Mouse (Mus musculus): Measurements from ENCODE around the gene Plet1. TPM values are rescaled to one million over a fixed set of nuclear protein-coding genes. Genes with fewer than 3 reads are reported as not detected.

The Plet1 gene
- polyA plus RNA-seq, 1 experiment from 2014 or later = 15.6 TPM

DNA sequence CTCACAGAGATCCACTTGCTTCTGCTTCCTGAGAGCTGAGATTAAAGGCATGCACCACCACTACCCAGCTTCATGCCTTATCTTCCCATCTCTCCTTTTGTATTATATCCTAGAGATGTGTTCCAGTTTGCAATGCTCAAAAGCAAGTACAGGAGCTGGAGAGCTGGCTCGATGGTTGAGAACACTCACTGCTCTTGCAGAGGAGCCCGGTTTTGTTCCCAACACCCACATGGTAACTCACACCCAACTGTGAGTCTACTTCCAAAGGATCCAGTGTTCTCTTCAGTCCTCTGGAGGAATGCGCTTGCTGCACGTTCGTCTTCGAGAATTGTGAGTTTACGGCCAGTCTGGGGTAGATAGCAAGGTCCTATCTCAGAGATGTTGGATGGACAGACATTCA, 19.0 kb upstream of the Plet1 start:
- no peaks in the 10 kb centered on the region for H3K4me1 ChIP-seq
- no peak overlapping the region for H3K4me3 ChIP-seq (replicated peaks)
- no peaks in the 10 kb centered on the region for H3K36me3 ChIP-seq
- no peaks in the 10 kb centered on the region for H3K9me3 ChIP-seq (replicated peaks)
- H3K27me3 ChIP-seq = no peaks in the 10 kb centered on the region
- ATAC-seq (ENCODE audit: insufficient number of reproducible peaks, low FRiP score, low TSS enrichment, low read depth) = no peak
- 82% methylated on average over 7 of the region's 7 CpGs for WGBS
- H3K9ac ChIP-seq = no peak overlapping the region
- H3K27ac ChIP-seq (replicated peaks) = no peak overlapping the region
- no peak overlapping the region for H3K4me2 ChIP-seq (replicated peaks)

DNA sequence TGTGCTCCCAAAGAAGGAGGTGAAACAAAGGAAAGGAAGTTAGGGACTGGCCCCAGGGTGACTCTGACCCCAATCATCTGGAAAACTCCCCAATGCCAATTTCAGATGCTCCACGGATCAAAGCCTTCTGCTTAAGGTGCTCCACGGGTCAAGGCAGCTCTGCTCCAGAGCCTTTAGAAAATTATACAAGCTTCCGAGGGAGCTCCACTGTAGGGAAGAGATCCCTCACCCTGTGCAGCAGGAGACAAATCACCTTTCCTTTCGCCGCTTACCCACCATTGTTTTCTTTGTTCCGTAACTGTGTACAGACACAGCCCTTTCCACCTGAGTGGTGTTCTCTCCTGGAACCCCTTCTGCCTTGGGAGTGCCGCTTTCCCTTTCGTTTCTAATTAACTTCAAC, 18.6 kb upstream of the Plet1 start:
- 62% methylated on average over 8 of the region's 8 CpGs for WGBS
- Histone ChIP-seq H3K27me3 (no peaks in the 10 kb centered on the region), H3K9ac (no peak overlapping the region), H3K4me3 (replicated peaks) (no peak overlapping the region), H3K4me2 (replicated peaks) (no peak overlapping the region), H3K9me3 (replicated peaks) (no peaks in the 10 kb centered on the region), H3K36me3 (no peaks in the 10 kb centered on the region), H3K27ac (replicated peaks) (no peak overlapping the region), H3K4me1 (no peaks in the 10 kb centered on the region)
- no peak for ATAC-seq (ENCODE audit: insufficient number of reproducible peaks, low FRiP score, low TSS enrichment, low read depth)

DNA sequence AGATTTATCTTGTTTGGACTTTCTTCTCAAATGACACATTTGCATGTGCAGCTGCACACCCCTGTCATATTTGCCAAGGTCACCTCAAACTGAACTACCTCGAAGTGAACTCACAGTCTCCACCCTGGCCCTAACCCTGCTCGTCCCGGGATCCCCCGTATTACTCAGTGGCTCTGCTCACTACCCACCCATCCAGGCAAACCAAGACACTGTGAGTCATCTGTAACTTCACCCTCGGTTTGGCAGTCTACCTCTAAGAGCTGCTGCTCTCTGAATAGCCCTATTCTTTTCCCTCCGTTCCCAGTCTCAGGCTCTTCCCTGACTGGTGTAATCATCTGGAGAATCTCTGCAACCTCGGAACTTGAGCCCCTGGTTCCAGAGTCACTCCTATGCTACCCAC, 17.7 kb upstream of the Plet1 start:
- no peaks in the 10 kb centered on the region for H3K36me3 ChIP-seq
- no peak overlapping the region for H3K4me2 ChIP-seq (replicated peaks)
- no peak overlapping the region for H3K27ac ChIP-seq (replicated peaks)
- 35% methylated on average over 7 of the region's 7 CpGs for WGBS
- no peaks in the 10 kb centered on the region for H3K27me3 ChIP-seq
- no peak overlapping the region for H3K4me3 ChIP-seq (replicated peaks)
- H3K9me3 ChIP-seq (replicated peaks) = no peaks in the 10 kb centered on the region
- no peak for ATAC-seq (ENCODE audit: insufficient number of reproducible peaks, low FRiP score, low TSS enrichment, low read depth)
- H3K4me1 ChIP-seq = no peaks in the 10 kb centered on the region
- H3K9ac ChIP-seq = no peak overlapping the region

GRCm38 (mm10) chr9:50477270-50477669, 17.1 kb upstream of the Plet1 start:
- no peak overlapping the region for H3K27ac ChIP-seq (replicated peaks)
- H3K9ac ChIP-seq = no peak overlapping the region
- 70% methylated on average over 9 of the region's 9 CpGs for WGBS
- H3K4me1 ChIP-seq = no peaks in the 10 kb centered on the region
- H3K4me3 ChIP-seq (replicated peaks) = no peak overlapping the region
- H3K36me3 ChIP-seq = no peaks in the 10 kb centered on the region
- H3K27me3 ChIP-seq = no peaks in the 10 kb centered on the region
- ATAC-seq (ENCODE audit: insufficient number of reproducible peaks, low FRiP score, low TSS enrichment, low read depth) = no peak
- H3K9me3 ChIP-seq (replicated peaks) = no peaks in the 10 kb centered on the region
- no peak overlapping the region for H3K4me2 ChIP-seq (replicated peaks)

GRCm38 (mm10) chr9:50478826-50479225, 15.5 kb upstream of the Plet1 start:
- no peaks in the 10 kb centered on the region for H3K4me1 ChIP-seq
- 20% methylated on average over 5 of the region's 5 CpGs for WGBS
- no peaks in the 10 kb centered on the region for H3K9me3 ChIP-seq (replicated peaks)
- no peaks in the 10 kb centered on the region for H3K27me3 ChIP-seq
- no peak overlapping the region for H3K4me2 ChIP-seq (replicated peaks)
- H3K4me3 ChIP-seq (replicated peaks) = no peak overlapping the region
- no peak overlapping the region for H3K27ac ChIP-seq (replicated peaks)
- no peak for ATAC-seq (ENCODE audit: insufficient number of reproducible peaks, low FRiP score, low TSS enrichment, low read depth)
- H3K9ac ChIP-seq = no peak overlapping the region
- H3K36me3 ChIP-seq = no peaks in the 10 kb centered on the region

GRCm38 (mm10) chr9:50479476-50479875, 14.8 kb upstream of the Plet1 start:
- Histone ChIP-seq H3K27me3 (no peaks in the 10 kb centered on the region), H3K9me3 (replicated peaks) (no peaks in the 10 kb centered on the region), H3K4me1 (no peaks in the 10 kb centered on the region), H3K27ac (replicated peaks) (no peak overlapping the region), H3K4me2 (replicated peaks) (no peak overlapping the region), H3K36me3 (no peaks in the 10 kb centered on the region), H3K4me3 (replicated peaks) (no peak overlapping the region), H3K9ac (no peak overlapping the region)
- WGBS = 40% methylated on average over 8 of the region's 8 CpGs
- no peak for ATAC-seq (ENCODE audit: insufficient number of reproducible peaks, low FRiP score, low TSS enrichment, low read depth)

GRCm38 (mm10) chr9:50482743-50483142, 11.6 kb upstream of the Plet1 start:
- no peaks in the 10 kb centered on the region for H3K27me3 ChIP-seq
- H3K4me2 ChIP-seq (replicated peaks) = no peak overlapping the region
- 85% methylated on average over 8 of the region's 8 CpGs for WGBS
- H3K9me3 ChIP-seq (replicated peaks) = no peaks in the 10 kb centered on the region
- no peak overlapping the region for H3K27ac ChIP-seq (replicated peaks)
- H3K4me1 ChIP-seq = peaks cover 6% of the 10 kb centered on the region
- H3K4me3 ChIP-seq (replicated peaks) = no peak overlapping the region
- H3K36me3 ChIP-seq = no peaks in the 10 kb centered on the region
- no peak overlapping the region for H3K9ac ChIP-seq
- ATAC-seq (ENCODE audit: insufficient number of reproducible peaks, low FRiP score, low TSS enrichment, low read depth) = no peak

DNA sequence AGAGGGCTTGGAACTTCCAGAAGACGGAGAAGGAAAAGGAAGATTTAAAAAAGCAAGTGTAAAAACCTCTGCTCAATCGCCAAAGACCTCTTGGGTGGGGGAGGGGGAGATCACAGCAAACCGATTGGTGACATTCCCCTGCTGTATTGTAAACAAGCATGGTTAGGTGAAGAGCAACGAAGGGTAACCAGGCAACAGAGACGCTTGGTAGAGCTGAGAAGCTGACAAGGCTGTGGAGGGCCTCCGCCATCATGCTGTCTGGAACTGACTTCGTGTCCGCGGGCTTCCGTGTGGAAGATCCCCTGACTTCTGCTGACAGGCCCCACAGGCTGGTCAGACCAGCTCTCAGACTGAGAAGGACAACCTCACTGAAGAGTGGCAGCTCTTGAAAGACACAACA, 8.8 kb upstream of the Plet1 start:
- peak overlapping the region; percentile 7; the same call in 1 of the 2 replicates for H3K4me3 ChIP-seq (replicated peaks)

DNA sequence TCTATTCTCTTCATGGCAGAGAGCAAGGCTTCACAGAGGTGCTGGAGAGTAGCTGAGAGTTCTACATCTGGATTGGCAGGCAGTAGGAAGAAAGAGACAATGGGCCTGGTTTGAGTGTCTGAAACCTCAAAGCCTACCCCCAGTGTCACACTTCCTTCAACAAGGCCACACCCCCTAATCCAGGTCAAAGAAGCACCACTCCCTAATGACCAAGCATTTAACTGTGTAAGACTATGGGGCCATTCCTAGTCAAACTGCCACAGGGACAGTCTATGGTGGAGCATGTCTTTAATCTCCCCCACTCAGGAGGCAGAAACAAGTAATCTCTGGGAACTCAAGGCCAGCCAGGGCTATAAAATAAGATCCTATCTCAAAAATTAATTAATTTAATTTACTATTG, 3.5 kb upstream of the Plet1 start:
- Histone ChIP-seq H3K4me1 (peaks cover under 1% of the 10 kb centered on the region; the same call in 1 of the 2 replicates), H3K9me3 (replicated peaks) (no peaks in the 10 kb centered on the region)
- no peak for ATAC-seq (ENCODE audit: insufficient number of reproducible peaks, low FRiP score, low TSS enrichment, low read depth)

More for the DNA sequence above, 8.8 kb upstream of the Plet1 start:
- Histone ChIP-seq H3K9ac (no peak overlapping the region; the same call in 1 of the 2 replicates), H3K27me3 (no peaks in the 10 kb centered on the region), H3K9me3 (replicated peaks) (no peaks in the 10 kb centered on the region), H3K4me1 (peaks cover 6% of the 10 kb centered on the region), H3K27ac (replicated peaks) (no peak overlapping the region), H3K4me2 (replicated peaks) (peak overlapping the region; percentile 21; the same call in 1 of the 2 replicates), H3K36me3 (no peaks in the 10 kb centered on the region)
- ATAC-seq (ENCODE audit: insufficient number of reproducible peaks, low FRiP score, low TSS enrichment, low read depth) = no peak
- WGBS = 7% methylated on average over 10 of the region's 10 CpGs

GRCm38 (mm10) chr9:50491531-50492045, 2.7 kb upstream of the Plet1 start:
- Histone ChIP-seq H3K9ac (no peak overlapping the region), H3K27me3 (no peaks in the 10 kb centered on the region), H3K4me2 (replicated peaks) (no peak overlapping the region), H3K4me1 (no peaks in the 10 kb centered on the region; the same call in 1 of the 2 replicates), H3K9me3 (replicated peaks) (no peaks in the 10 kb centered on the region), H3K36me3 (no peaks in the 10 kb centered on the region), H3K4me3 (replicated peaks) (no peak overlapping the region), H3K27ac (replicated peaks) (no peak overlapping the region)
- WGBS = 64% methylated on average over 2 of the region's 2 CpGs
- ATAC-seq (ENCODE audit: insufficient number of reproducible peaks, low FRiP score, low TSS enrichment, low read depth) = no peak

More for the DNA sequence above, 3.5 kb upstream of the Plet1 start:
- H3K4me3 ChIP-seq (replicated peaks) = no peak overlapping the region
- H3K27me3 ChIP-seq = no peaks in the 10 kb centered on the region
- H3K4me2 ChIP-seq (replicated peaks) = no peak overlapping the region
- no peak overlapping the region for H3K27ac ChIP-seq (replicated peaks)
- H3K9ac ChIP-seq = no peak overlapping the region
- no peaks in the 10 kb centered on the region for H3K36me3 ChIP-seq

DNA sequence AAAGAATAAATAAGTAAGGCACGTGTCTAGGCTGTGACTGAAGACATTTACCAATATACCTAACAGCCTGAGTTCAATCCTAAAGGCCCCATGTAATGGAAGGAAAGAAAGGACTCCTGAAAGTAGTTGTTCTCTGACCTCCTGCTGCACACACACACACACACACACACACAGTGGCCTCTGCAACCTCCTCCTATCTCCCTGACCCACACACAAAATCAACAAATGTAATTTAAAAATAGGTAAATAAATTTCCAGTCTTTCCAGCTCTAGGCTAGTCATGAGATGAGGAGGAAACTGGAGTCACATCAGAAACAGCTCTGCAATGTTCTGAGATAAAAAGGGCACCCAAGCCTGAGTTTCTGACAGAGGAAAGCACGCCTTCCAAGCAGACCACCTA, 548 bp upstream of the Plet1 start:
- no peak for ATAC-seq (ENCODE audit: insufficient number of reproducible peaks, low FRiP score, low TSS enrichment, low read depth)
- Histone ChIP-seq H3K4me1 (no peaks in the 10 kb centered on the region; the same call in 1 of the 2 replicates), H3K27ac (replicated peaks) (no peak overlapping the region), H3K4me2 (replicated peaks) (no peak overlapping the region), H3K36me3 (no peaks in the 10 kb centered on the region), H3K9me3 (replicated peaks) (no peaks in the 10 kb centered on the region), H3K9ac (no peak overlapping the region), H3K4me3 (replicated peaks) (no peak overlapping the region), H3K27me3 (no peaks in the 10 kb centered on the region)
- 75% methylated on average over 2 of the region's 2 CpGs for WGBS

DNA sequence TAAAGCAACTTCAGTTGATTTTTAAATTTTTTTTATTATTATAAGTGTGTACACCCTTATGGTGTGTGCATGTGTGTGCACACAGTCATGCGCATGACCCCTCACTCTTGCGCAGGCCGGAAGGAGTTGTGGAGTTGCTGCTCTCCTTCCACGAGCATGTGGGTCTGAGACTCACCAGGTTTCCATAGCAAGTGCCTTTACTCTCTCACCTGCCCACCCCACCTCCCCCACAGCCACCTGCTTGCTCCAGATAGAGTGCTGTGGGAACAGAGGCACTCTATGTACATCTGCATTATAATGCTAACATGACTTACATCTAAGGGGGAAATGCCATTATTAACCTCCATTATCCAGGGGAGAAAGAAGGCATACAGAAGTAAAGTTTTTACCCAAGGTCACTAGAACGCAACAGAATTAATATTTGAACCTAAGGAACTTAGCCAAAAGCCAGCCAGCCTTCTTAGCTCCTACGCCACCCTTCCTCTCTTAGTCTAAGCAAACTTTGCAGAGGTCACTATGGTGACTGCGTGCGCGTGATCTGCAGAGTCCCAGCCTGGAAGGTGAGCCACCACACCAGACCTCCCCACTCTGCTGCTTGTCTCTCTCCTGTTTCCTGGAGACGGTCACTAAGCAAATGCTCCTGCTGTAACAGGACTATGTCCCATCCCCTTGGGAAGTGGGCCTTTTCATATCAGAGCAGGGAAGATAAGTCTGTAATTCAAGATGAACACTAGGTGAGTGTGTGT, 1.3 kb downstream of the Plet1 start:
- no peak overlapping the region for H3K4me2 ChIP-seq (replicated peaks)
- no peak overlapping the region for H3K27ac ChIP-seq (replicated peaks)
- ATAC-seq (ENCODE audit: insufficient number of reproducible peaks, low FRiP score, low TSS enrichment, low read depth) = no peak
- no peaks in the 10 kb centered on the region for H3K36me3 ChIP-seq
- H3K4me3 ChIP-seq (replicated peaks) = no peak overlapping the region
- no peak overlapping the region for H3K9ac ChIP-seq
- H3K9me3 ChIP-seq (replicated peaks) = no peaks in the 10 kb centered on the region
- no peaks in the 10 kb centered on the region for H3K27me3 ChIP-seq
- 75% methylated on average over 10 of the region's 10 CpGs for WGBS
- H3K4me1 ChIP-seq = no peaks in the 10 kb centered on the region; the same call in 1 of the 2 replicates

Data from embryonic facial prominence, embryonic 15.5 days (tissue).